16 mouse cellular contexts compared by ENCODE assay signal in genomic region chr13:16574069-16574468, GRCm38 (mm10).
DNase-seq lines count a peak whose midpoint lies in the region; ATAC-seq lines count a peak whose summit lies in the region.
"Had no signal": no experiment of that assay in that cellular context is flagged by ENCODE, and none has a peak within 500 bp of the region (broad histone marks: within the 10 kb centered on the region; RNA-seq: fewer than 3 reads in every experiment).

No protein-coding gene starts in this region.

- WGBS in liver, embryonic 13.5 days (ENCODE audit: insufficient replicate concordance) = 15% methylated on average over 4 of the region's 4 CpGs
- WGBS in midbrain, embryonic 14.5 days = 25% methylated on average over 4 of the region's 4 CpGs

- no peak overlapping the region for H3K4me3 ChIP-seq in liver, embryonic 13.5 days (replicated peaks)
- no peak overlapping the region for H3K4me3 ChIP-seq in midbrain, embryonic 14.5 days (replicated peaks; ENCODE audit: low read depth, low read length)
- H3K4me3 ChIP-seq: forebrain, embryonic 12.5 days had no signal

- no peaks in the 10 kb centered on the region for H3K27me3 ChIP-seq in liver, embryonic 13.5 days
- H3K27me3 ChIP-seq in midbrain, embryonic 14.5 days (ENCODE audit: control insufficient read depth, insufficient read depth, low read length) = no peaks in the 10 kb centered on the region
- H3K27me3 ChIP-seq: CH12.LX; forebrain, embryonic 12.5 days had no signal

- peak; percentile 38 for DNase-seq in right cerebral cortex, adult 18-20 months
- DNase-seq in right cerebral cortex, postnatal 14 days = no peak
- DNase-seq in layer of hippocampus, adult 9-11 months = peak; percentile 57
- DNase-seq in liver, embryonic 13.5 days = no peak
- DNase-seq in heart, adult 9 months (ENCODE audit: low spot score in 2 of 2) = no peak
- no peak for DNase-seq in midbrain, embryonic 14.5 days
- DNase-seq in adrenal gland, postnatal 36 days = no peak
- DNase-seq: adrenal gland, postnatal 10 days; cerebellum, adult 9-10 months; heart, postnatal 10 days; kidney, postnatal 25 days; lung, adult 18-20 months; thymus, postnatal 14 days had no signal

- no peaks in the 10 kb centered on the region for H3K9me3 ChIP-seq in liver, embryonic 13.5 days (replicated peaks)
- H3K9me3 ChIP-seq in midbrain, embryonic 14.5 days (ENCODE audit: control insufficient read depth, low read length) = no peaks in the 10 kb centered on the region
- H3K9me3 ChIP-seq: forebrain, embryonic 12.5 days had no signal

- H3K4me1 ChIP-seq in liver, embryonic 13.5 days (replicated peaks) = peaks cover 3% of the 10 kb centered on the region; the same call in 1 of the 2 replicates
- H3K4me1 ChIP-seq in midbrain, embryonic 14.5 days (ENCODE audit: control insufficient read depth, insufficient read depth, low read length) = no peaks in the 10 kb centered on the region
- H3K4me1 ChIP-seq: forebrain, embryonic 12.5 days had no signal

- no peak overlapping the region for H3K9ac ChIP-seq in liver, embryonic 13.5 days
- H3K9ac ChIP-seq in midbrain, embryonic 14.5 days (replicated peaks; ENCODE audit: low read length) = no peak overlapping the region
- H3K9ac ChIP-seq: forebrain, embryonic 12.5 days had no signal

- peak; percentile 70 for ATAC-seq in liver, embryonic 13.5 days (ENCODE audit: low read depth)
- ATAC-seq in midbrain, embryonic 14.5 days (ENCODE audit: low FRiP score, low TSS enrichment) = no peak
- ATAC-seq: inflammation-experienced regulatory T-cells, adult 6 months had no signal

- no peaks in the 10 kb centered on the region for H3K36me3 ChIP-seq in liver, embryonic 13.5 days
- H3K36me3 ChIP-seq in midbrain, embryonic 14.5 days (ENCODE audit: control insufficient read depth, insufficient read depth, low read length) = no peaks in the 10 kb centered on the region
- H3K36me3 ChIP-seq: forebrain, embryonic 12.5 days had no signal

- H3K4me2 ChIP-seq in liver, embryonic 13.5 days = no peak overlapping the region
- no peak overlapping the region for H3K4me2 ChIP-seq in midbrain, embryonic 14.5 days (ENCODE audit: low read length)
- H3K4me2 ChIP-seq: forebrain, embryonic 12.5 days had no signal

- H3K27ac ChIP-seq in liver, embryonic 13.5 days = no peak overlapping the region
- H3K27ac ChIP-seq in midbrain, embryonic 14.5 days (replicated peaks; ENCODE audit: low read depth, low read length) = no peak overlapping the region
- H3K27ac ChIP-seq: forebrain, embryonic 12.5 days had no signal

Comparison
In these comparisons a context has a peak if more than half of its experiments do, and no peak if none do; other contexts are left out.
1. DNase-seq: peak in right cerebral cortex, adult 18-20 months (single experiment) and layer of hippocampus, adult 9-11 months (single experiment); none in right cerebral cortex, postnatal 14 days (single experiment), liver, embryonic 13.5 days (single experiment), heart, adult 9 months (0 of 2), midbrain, embryonic 14.5 days (single experiment) and adrenal gland, postnatal 36 days (0 of 2).